Mouse (Mus musculus) frontal cortex, adult 2 months (tissue): ENCODE results near the gene Olfr1283. TPM values are rescaled to one million over a fixed set of nuclear protein-coding genes. Genes with fewer than 3 reads are reported as not detected.

Experiments
- DNase-seq, 2 experiments: peaks; one replicate each; pipeline ENCODE4 v3.0.0; 2022; ENCODE audit warnings: low spot score in 1 of 2; ENCODE audit errors: extremely low spot score in 1 of 2
- polyA plus RNA-seq: library from polyadenylated mRNA; depleted of rRNA; stranded (reverse); fragments of >200 nt; gene quantifications from 2 replicates; pipeline ENCODE4 v1.2.3, GENCODE M21; 2012; rRNA removed

Olfr1283 gene
- polyA plus RNA-seq: not detected in 2 replicates

DNA sequence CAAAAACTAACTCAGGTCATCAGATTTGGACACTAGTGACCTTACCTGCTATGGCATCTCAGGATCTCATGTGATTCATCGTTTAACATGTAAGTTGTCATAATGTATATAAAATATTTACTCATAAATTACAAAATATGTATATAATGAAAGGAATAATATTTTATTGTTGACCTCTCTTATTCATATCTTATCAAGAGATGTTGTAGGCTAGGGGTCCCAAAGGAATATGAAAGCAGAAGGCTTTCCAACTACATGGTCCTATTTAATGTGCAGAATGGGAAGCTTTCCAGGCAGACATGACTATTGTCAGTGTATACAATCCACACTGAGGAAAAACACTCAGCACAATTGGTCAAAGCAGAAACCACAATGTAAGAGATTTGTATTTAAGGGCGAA, at the start of gene Olfr1283:
Gene Olfr1283, plus strand, starts transcription at position 301 of the 400 bp plus-strand sequence.
- no peak for DNase-seq

DNA sequence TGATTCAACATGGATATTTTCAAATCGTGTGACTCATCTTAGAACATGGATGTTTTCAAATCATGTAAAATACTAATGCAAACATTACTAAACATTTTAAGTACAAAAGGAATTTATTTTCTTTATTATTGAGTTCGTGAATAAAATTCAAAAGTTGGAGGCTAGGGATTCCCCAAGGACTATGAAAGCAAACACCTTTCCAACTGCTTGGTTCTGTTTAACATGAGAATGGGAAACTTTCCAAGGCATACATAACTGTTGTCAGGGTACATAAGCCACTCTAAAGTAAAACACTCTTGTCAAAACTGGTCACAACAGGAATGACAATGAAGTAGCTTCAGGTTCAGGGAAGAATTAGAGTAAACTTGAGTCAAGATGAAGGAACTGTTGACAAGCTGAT, 40.4 kb upstream of the Olfr1283 start, which contains the start of gene Olfr1281:
Gene Olfr1281, plus strand, starts transcription at position 301 of the 400 bp plus-strand sequence.
- DNase-seq: no peak

DNA sequence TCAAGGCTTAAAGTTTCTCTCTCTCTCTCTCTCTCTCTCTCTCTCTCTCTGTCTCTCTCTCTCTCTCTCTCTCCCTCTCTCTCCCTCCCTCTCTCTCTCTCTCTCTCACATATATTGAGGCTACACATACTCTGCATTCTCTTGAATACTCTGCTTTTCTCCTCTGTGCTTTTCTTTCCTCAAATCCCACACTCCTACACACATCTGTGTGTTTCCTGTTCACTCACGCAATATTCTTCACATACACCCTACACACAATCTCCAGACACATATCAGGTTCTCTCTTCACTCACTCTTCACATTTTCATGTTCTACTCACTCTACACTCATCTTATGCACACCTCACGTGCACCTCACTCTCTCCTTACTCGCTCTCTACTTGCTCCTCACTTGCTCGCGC, 32.9 kb upstream of the Olfr1283 start:
- peak in 1 of 2 experiments; percentile 15 for DNase-seq

DNA sequence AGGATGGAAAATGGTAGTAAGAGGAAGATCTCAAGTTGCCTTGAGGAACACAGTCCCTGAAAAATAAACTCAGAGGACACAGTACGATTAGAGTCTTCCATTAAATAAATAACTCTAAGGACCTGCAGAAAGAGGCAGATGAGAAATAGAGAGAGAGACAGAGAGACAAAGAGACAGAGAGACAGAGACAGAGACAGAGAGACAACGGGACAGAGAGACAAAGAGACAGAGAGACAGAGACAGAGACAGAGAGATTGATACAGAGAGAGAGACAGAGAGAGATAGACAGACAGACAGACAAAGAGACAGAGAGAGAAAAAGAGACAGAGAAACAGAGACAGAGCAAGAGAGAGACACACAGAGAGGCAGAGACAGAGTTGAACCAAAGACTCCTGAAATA, 30.6 kb upstream of the Olfr1283 start, which contains the start of gene Olfr1282:
Gene Olfr1282, minus strand, starts transcription at position 101 of the 400 bp plus-strand sequence.
- DNase-seq: no peak

DNA sequence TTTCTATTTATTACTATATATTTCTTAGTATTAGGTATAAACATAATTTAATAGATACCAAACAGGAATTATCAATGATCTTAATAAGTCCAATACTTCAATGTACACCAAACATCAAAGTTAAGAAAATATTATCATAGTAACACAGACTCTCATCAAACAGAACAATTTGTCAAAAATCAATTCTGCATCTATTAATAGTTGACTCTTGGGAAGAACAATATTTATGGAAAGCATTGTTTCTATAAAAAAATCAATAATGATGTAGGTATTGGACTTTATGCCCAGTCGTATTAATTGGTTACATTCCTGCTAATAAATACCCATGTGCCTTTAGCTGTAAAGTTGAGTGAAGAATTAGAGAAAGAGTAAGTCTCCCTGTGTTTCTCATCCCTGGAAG, 8.6 kb downstream of the Olfr1283 start, which contains the start of gene Olfr1284:
Gene Olfr1284, plus strand, starts transcription at position 301 of the 400 bp plus-strand sequence.
- no peak for DNase-seq

Other genes starting within 250 kb of the Olfr1283 start
- not detected in 2 replicates for gene Gm15130, start 213.9 kb upstream of the Olfr1283 start, polyA plus RNA-seq
- not detected in 2 replicates for gene 4930430A15Rik, start 137.2 kb upstream of the Olfr1283 start, polyA plus RNA-seq
- gene Olfr1275, start 131.5 kb upstream of the Olfr1283 start, polyA plus RNA-seq: not detected in 2 replicates
- not detected in 2 replicates for gene Olfr1276, start 112.3 kb upstream of the Olfr1283 start, polyA plus RNA-seq
- not detected in 2 replicates for gene Olfr1277, start 92.7 kb upstream of the Olfr1283 start, polyA plus RNA-seq
- not detected in 2 replicates for gene Olfr1278, start 76.7 kb upstream of the Olfr1283 start, polyA plus RNA-seq
- gene Olfr1279, start 66.2 kb upstream of the Olfr1283 start, polyA plus RNA-seq: not detected in 2 replicates
- gene Olfr1280, start 52.8 kb upstream of the Olfr1283 start, polyA plus RNA-seq: not detected in 2 replicates
- gene Olfr1281, start 40.3 kb upstream of the Olfr1283 start, polyA plus RNA-seq: not detected in 2 replicates
- not detected in 2 replicates for gene Olfr1282, start 30.7 kb upstream of the Olfr1283 start, polyA plus RNA-seq
- not detected in 2 replicates for gene Olfr1284, start 8.7 kb downstream of the Olfr1283 start, polyA plus RNA-seq
- gene Olfr1286, start 56.3 kb downstream of the Olfr1283 start, polyA plus RNA-seq: not detected in 2 replicates
- not detected in 2 replicates for gene Olfr1287, start 82.4 kb downstream of the Olfr1283 start, polyA plus RNA-seq
- gene Olfr1288, start 107.3 kb downstream of the Olfr1283 start, polyA plus RNA-seq: not detected in 2 replicates
- not detected in 2 replicates for gene Olfr1289, start 114.0 kb downstream of the Olfr1283 start, polyA plus RNA-seq
- 0.15 TPM in 1 of 2 replicates, not detected in the other for gene Olfr1290, start 127.0 kb downstream of the Olfr1283 start, polyA plus RNA-seq
- gene Olfr1291-ps1, start 130.4 kb downstream of the Olfr1283 start, polyA plus RNA-seq: not detected in 2 replicates
- not detected in 2 replicates for gene Olfr1293-ps, start 158.4 kb downstream of the Olfr1283 start, polyA plus RNA-seq
- 0.04 TPM in 1 of 2 replicates, not detected in the other for gene Olfr1294, start 173.5 kb downstream of the Olfr1283 start, polyA plus RNA-seq
- gene Olfr1295, start 202.9 kb downstream of the Olfr1283 start, polyA plus RNA-seq: 0.17 TPM in 1 of 2 replicates, not detected in the other